Mouse (Mus musculus) hematopoietic stem cell, adult 5-6 weeks (primary cell): ENCODE measurements around the gene Gpr84. TPM values are rescaled to one million over a fixed set of nuclear protein-coding genes. Genes with fewer than 3 reads are reported as not detected.
"Not testable (repeated sequence)": the region's sequence is repeated elsewhere in the genome, so short reads cannot be mapped to it uniquely, and the experiment has no call there.

ENCODE experiments used
- ATAC-seq, 2 experiments: fragments of 125-278 bp in 1 of 2; replicated peaks in 1 of 2; 2 replicates each; pipeline ENCODE4 v1.8.0; 2016 to 2017; ENCODE audit warnings: inconsistent platforms in 2 of 2, mild to moderate bottlenecking in 2 of 2, moderate number of reproducible peaks in 2 of 2, low read depth in 1 of 2, moderate TSS enrichment in 1 of 2; ENCODE audit not compliant: low FRiP score in 2 of 2, poor library complexity in 2 of 2, severe bottlenecking in 2 of 2, insufficient read depth in 1 of 2, low TSS enrichment in 1 of 2
- total RNA-seq: library from RNA; stranded (forward); fragments of 172-1452, 232-1000 nt; gene quantifications from 2 replicates; pipeline ENCODE4 v1.2.3, GENCODE M21; 2017

Gpr84 gene
- total RNA-seq, 1 experiment from 2014 or later: 1.3 TPM

DNA sequence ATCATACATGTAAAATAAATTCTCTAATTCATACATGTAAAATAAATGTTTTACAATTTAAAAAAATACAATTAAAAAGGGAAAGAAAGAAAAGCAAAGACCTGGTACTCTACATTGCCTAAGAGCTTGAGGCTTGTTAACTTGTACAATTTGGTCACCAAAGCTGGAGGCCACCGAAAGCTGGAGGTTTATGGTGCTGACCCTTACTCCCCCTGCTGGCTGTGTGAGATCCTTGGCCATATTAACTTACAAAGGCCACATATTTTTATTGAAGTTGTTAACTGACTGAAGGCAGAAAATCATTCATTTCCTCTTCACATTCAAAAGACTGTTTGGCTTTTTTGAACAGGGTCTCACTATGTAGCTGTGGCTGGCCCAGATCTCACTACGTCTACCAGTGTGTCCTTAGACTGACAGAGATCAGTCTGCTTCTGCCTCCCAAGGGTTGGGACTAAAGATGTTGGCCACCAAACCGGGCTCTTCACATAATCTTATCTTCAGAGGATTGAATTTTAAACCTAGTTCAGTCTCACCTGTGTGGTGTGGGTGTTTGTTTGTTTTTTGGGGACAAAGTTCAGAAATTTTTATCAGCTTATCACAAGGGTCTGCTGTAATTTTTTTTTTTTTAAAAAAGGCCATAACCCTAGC is 29.5 kb downstream of the Gpr84 start:
- peak; percentile 82 to 89 for ATAC-seq

DNA sequence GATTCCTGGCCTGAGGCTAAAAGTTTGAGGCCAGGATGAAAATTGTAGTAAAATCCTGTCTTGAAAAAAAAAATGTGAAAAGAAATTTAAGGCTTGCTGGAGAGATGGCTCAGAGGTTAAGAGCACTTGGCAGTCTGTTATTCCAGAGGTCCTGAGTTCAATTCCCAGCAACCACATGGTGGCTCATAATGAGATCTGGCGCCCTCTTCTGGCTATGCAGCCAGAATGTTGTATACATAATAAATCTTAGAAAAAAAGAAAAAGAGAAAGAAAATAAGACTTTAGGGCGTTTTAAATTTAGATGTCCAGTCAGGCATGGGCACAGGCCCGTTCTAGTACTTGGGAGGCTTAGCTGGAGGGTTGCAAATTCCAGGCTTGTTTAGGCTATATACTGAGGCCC is 30.7 kb downstream of the Gpr84 start:
- no peak for ATAC-seq

DNA sequence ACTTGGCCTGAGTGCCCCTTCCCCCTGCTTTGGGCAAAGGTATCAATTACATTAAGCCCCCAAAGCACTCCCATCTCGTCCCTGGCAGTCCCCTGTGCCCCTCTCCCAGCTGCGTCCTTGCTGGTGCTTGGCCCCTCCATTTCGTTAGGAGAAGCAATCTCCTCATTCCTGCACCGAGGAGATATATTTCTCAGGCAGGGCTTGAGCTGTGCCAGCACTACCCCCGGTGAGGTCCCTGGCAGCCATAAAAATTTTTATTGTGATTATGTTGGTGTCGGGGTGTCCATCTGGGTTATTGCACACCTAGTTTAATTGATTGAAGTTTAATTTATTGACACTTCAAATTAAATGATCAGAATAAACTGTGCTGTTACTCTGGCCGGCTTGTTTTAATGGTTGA is 32.5 kb downstream of the Gpr84 start:
- ATAC-seq: no peak

DNA sequence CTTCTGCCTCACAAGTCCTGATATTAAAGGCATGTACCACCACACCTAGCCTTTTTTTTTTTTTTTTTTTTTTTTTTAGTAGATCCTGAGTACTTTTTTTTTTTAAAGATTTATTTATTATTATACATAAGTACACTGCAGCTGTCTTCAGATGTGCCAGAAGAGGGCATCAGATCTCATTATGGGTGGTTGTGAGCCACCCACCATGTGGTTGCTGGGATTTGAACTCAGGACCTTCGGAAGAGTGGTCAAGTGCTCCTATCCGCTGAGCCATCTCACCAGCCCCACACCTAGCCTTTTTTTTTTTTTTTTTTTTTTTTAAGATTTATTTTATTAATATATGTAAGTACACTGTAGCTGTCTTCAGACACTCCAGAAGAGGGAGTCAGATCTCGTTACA is 34.5 kb downstream of the Gpr84 start:
- ATAC-seq: not testable (repeated sequence)

DNA sequence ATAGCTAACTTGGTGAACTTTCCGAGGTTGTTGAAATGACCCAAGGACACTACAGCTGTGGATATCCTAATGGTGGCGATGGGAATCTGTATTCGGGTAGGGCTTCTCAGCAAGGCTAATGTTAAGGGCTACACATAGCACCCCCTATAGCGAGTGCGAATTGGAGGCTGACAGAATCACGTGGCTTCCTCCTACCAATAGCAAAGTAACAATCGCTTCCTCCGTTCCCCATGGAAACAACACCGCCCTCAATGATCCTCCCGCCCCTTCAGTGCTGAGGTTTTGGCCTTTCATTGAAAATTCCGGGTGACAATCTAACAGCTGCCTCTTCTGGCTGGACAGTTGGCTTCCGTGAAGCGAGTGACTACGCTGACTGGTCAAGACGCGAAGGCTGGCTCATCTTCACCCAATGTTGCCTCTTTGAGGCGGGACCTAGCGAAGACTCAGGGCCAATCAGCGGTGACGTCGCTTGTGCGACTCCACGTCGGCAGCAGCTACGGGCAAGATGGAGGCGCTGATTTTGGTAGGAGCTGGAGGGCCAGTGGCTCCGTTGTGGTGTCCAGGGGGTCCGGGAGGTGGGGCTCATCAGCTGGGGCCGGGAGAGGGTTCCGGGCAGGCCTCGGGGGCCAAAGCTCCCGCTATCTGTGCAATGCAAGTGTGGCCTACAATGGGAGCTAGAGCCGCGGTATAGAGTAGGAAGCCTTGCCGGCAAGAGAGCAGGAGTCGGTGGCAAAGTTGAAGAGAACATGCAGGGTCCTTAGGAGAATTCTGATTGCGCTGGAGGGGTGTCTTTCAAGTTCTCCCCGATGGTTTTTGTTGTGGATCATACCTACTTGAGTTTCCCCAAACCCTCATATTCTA is 37.8 kb downstream of the Gpr84 start, which contains the start of gene Copz1:
Gene Copz1, plus strand, starts transcription at position 296 of the 861 bp plus-strand sequence.
- ATAC-seq: peak; percentile 98 to 99

DNA sequence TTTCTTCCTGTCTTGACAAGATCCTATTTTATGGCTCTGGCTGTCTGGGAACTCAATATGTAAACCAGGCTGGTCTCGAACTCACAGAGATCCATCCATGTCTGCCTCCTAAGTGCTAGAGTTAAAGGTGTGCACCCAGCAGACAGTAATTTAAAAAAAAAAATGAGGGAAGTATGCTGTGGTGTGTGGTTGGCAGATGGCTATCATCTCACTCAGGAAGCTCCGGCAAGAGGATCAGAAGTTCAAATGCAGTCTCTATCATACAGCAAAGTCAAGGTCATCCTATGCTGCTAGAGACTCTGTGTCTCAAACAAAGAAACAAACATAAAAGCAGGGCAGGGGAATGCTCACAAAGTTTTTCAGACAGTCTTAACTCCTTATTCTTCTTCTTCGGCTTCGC is 41.5 kb downstream of the Gpr84 start:
- ATAC-seq: no peak

DNA sequence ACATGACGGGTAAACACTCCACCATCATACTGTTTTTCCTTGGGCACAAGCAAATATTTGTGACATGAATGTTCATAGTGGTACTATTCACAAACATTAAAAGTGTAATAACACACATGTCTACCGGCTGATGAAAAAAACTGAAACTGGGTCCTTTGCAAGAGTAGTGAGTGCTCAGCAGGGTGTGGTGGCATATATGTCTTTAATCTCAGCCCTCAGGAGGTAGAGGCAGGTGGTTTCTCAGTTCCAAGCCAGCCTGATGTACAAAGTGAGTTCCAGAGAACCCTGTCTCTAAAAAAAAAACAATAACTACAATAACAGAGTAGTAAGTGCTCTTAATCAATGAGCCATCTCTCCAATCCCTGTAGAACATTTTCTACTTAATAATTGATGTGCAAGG is 45.6 kb downstream of the Gpr84 start:
- no peak for ATAC-seq

DNA sequence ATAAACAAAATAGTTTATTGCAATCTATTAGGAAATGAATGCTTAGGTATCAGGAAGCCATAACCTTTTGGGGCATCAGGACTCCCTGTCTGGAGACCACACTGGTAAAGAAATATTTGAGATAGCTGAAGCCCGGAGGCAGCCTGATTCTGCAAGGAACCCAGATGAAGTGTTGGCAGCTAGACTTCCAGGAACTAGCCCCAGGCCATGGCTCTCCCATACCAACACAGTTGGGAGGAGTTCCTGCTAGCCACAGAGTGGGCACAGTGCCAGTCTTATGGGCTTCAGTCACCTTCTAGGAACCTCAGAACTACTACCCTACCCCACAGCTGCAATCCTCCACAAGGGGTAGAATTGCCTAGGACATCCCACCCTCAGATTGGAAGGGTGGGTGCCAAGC is 50.4 kb downstream of the Gpr84 start:
- ATAC-seq: peak; percentile 17 to 18; a peak in 3 of 4 replicates

DNA sequence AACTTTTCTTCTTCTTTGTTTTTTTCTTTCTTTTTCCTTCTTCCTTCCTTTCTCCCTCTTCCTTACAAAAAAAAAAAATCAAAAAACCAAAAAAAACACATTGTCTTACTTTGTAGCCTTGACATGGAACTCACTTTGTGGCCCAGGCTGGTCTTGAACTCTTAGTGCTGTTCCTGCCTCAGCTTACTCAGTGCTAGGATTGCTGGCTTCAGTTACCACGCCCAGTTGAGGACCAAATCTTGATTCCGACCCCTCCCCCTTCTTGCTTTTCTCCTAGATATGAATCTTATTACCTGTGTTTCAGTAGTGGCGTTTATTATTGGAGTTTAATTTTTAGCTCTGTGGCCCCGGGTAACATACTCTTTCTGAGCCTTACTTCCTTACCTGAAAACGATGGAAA is 51.2 kb downstream of the Gpr84 start:
- ATAC-seq: no peak

Other genes starting within 250 kb of the Gpr84 start
- gene Smug1, start 143.5 kb downstream of the Gpr84 start, total RNA-seq: 3.7 and 6.1 TPM in 2 replicates
- 211 and 226 TPM in 2 replicates for gene Cbx5, start 70.8 kb downstream of the Gpr84 start, total RNA-seq
- 1,381 and 2,732 TPM in 2 replicates for gene Hnrnpa1, start 70.2 kb downstream of the Gpr84 start, total RNA-seq
- 198 and 245 TPM in 2 replicates for gene Nfe2, start 52.2 kb downstream of the Gpr84 start, total RNA-seq
- 59.5 and 76.0 TPM in 2 replicates for gene Copz1, start 37.9 kb downstream of the Gpr84 start, total RNA-seq
- 2.7 and 3.9 TPM in 2 replicates for gene Zfp385a, start 29.5 kb upstream of the Gpr84 start, total RNA-seq
- gene Itga5, start 56.2 kb upstream of the Gpr84 start, total RNA-seq: 10.3 and 11.7 TPM in 2 replicates
- not detected in 2 replicates for gene Gtsf1, start 119.9 kb upstream of the Gpr84 start, total RNA-seq
- gene Gtsf2, start 137.9 kb upstream of the Gpr84 start, total RNA-seq: not detected in 2 replicates
- 130 and 158 TPM in 2 replicates for gene Nckap1l, start 143.2 kb upstream of the Gpr84 start, total RNA-seq
- gene Pde1b, start 192.4 kb upstream of the Gpr84 start, total RNA-seq: 5.8 and 7.5 TPM in 2 replicates
- gene Ppp1r1a, start 227.4 kb upstream of the Gpr84 start, total RNA-seq: not detected in 2 replicates